Mouse (Mus musculus) testis, adult 2 months (tissue): Measurements from ENCODE around the gene Treh.

Experiments
- CTCF ChIP-seq: fragments of 200-500 bp; IDR thresholded peaks from 2 replicates; pipeline ENCODE4 v1.5.1; 2012; ENCODE audit warnings: low read depth, mild to moderate bottlenecking, inconsistent platforms, low read length, moderate library complexity; ENCODE audit not compliant: control insufficient read depth, insufficient read depth, insufficient replicate concordance
- POLR2A ChIP-seq: fragments of 200-500 bp; IDR thresholded peaks from 2 replicates; pipeline ENCODE4 v1.6.1; 2012; ENCODE audit warnings: low read depth, mild to moderate bottlenecking, inconsistent platforms, low read length, moderate library complexity; ENCODE audit not compliant: control insufficient read depth

DNA sequence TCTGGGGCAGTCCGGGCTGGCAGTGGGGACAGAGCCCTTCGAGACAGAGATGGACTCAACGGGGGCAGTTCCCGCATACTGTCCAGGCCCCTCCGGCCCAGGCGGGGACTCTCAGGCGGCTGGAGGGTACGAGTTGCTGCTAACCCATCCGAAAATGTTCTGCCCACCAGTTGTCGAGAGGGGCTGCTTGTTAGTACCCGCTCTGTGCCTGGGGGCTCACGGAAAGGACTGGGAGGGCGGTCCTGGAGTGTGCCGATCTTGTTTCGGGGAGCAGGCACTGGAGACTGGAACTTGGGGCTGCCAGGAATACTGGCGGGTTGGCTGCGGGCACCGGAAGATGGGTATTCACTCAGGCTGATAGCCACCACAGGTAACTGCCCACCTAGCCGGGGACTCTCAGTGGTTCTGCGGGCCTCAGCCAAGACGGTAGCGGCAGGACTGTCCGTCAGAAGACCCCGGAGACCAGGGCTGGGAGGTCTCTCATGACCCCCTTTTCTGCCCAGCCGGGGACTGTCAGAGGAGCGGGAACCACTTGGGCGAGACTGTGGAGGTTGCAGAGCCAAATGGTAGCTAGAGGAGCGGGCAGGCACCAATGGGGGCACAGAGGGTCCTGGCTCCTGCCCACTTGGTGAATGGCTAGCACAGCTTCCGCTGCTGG, 42.8 kb downstream of the Treh start:
- TF ChIP-seq CTCF (no peak), POLR2A (no peak)
